Mouse (Mus musculus): Measurements from ENCODE around the gene Trim41. TPM values are rescaled to one million over a fixed set of nuclear protein-coding genes. Genes with fewer than 3 reads are reported as not detected.

Trim41 gene
- polyA plus RNA-seq, 1 experiment from 2014 or later = 7.2 TPM

DNA sequence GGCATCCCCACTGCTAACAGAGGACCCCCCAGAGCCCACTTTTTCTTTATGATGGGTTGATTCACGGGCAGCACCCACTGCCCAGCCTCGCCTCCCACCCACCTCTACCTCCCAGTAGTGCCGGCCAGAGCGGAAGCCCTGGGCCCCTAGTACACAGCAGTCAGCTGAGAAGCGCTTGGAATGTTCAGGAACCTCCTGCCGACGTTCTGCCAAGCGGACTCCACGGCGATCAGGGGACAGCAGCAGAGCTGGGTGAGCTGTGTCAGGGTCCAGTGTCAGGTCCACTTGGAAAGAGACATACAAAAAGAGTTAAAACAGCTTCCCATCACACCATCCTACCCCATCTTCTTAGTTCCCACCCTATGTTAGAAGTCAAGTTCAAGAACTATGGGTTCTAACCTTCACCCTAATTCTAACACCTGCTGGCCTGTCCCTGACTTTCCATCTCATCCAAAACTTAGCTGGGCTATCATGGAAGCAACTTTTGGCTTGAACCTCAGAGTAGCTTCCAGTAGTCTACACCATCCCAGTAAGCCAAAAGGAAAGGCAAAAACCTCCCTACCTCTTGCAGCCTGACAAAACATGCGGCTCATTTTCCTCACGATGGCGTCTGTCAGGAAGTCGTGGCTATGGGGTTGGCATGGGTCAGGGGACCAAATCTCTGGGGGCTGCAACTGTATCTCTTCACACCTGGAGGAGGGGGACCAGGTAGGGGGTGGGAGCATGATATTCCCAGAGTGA is 9.4 kb downstream of the Trim41 start:
- Histone ChIP-seq H3K27ac (ENCODE audit: low read length) (no peak overlapping the region; the same call in 1 of the 2 replicates), H3K4me3 (ENCODE audit: low read length) (no peak overlapping the region), H3K9ac (replicated peaks; ENCODE audit: low read length) (no peak overlapping the region), H3K4me1 (ENCODE audit: insufficient read depth, low read length) (peaks cover 1% of the 10 kb centered on the region; the same call in 1 of the 2 replicates), H3K27me3 (ENCODE audit: insufficient read depth, low read length) (no peaks in the 10 kb centered on the region), H3K4me2 (replicated peaks; ENCODE audit: low read depth, low read length) (no peak overlapping the region), H3K36me3 (ENCODE audit: insufficient read depth, low read length) (peaks cover 86% of the 10 kb centered on the region), H3K9me3 (ENCODE audit: low read length) (no peaks in the 10 kb centered on the region)
- ATAC-seq (ENCODE audit: low FRiP score, low TSS enrichment) = peak; percentile 7; the same call in 1 of the 2 replicates
- WGBS = 59% methylated on average over 14 of the region's 14 CpGs

DNA sequence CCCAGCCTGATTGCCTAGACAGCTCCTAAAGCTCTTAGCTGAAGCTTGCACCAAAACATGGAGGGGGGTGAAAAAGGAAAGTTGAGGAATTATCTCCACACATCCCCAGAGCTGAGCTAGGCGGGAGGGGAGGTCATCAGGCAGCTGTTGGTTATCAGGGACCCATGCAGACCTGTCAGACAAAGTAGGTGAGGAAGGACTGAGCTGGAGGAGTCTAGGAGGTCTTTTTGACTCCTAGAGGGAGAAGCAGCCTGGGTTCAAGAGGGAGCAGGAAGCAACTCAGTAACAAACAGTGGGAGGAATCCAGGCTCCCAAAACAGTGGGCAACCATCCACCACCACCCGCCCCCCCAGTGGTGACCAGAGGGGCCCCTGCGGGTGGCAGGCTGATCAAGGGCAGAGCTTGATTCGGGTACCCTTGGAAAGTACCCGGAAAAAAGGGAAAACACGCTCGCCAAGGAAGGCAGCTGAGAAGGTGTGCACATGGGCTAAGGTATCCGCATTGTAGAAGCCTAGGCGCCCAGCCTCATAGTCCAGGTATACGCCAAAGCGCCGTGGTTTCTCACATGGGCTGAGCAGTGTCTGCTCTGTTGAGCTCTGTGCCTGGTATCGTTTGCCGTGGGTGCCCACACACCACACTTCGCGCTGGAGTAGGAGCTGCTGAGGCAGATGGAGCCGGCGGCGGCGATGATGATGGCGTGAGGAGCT is 10.1 kb downstream of the Trim41 start:
- peak; percentile 44 for ATAC-seq (ENCODE audit: low FRiP score, low TSS enrichment)
- peaks cover 9% of the 10 kb centered on the region for H3K4me1 ChIP-seq (ENCODE audit: insufficient read depth, low read length)
- no peak overlapping the region for H3K4me2 ChIP-seq (replicated peaks; ENCODE audit: low read depth, low read length)
- H3K9me3 ChIP-seq (ENCODE audit: low read length) = no peaks in the 10 kb centered on the region
- WGBS = 67% methylated on average over 21 of the region's 21 CpGs
- H3K9ac ChIP-seq (replicated peaks; ENCODE audit: low read length) = no peak overlapping the region
- H3K27me3 ChIP-seq (ENCODE audit: insufficient read depth, low read length) = no peaks in the 10 kb centered on the region
- H3K27ac ChIP-seq (ENCODE audit: low read length) = 0 out of 2 replicates have a peak overlapping the region, but pooled peaks have one; percentile 12
- peaks cover 86% of the 10 kb centered on the region for H3K36me3 ChIP-seq (ENCODE audit: insufficient read depth, low read length)
- no peak overlapping the region for H3K4me3 ChIP-seq (ENCODE audit: low read length)

DNA sequence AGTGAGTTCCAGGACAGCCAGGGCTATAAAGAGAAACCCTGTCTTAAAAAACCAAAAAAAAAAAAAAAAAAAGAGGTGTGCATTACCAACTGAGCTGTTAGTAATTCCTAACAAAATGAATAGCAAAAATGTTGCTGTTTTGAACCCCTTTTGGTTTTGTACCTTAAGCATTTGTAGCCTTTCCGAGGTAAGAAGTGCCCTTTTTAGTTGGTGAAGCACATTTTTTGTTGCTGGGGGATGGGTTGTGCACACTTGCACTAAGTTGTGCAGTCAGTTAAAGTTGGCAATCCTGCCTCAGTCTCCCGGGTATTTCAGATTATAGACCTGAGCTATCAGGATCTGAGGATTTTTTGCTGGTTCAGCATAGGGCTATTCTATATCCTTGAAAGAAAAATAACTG is 12.2 kb downstream of the Trim41 start:
- Histone ChIP-seq H3K4me2 (replicated peaks; ENCODE audit: low read depth, low read length) (no peak overlapping the region), H3K27me3 (ENCODE audit: insufficient read depth, low read length) (no peaks in the 10 kb centered on the region), H3K36me3 (ENCODE audit: insufficient read depth, low read length) (peaks cover 78% of the 10 kb centered on the region), H3K4me1 (ENCODE audit: insufficient read depth, low read length) (peaks cover 16% of the 10 kb centered on the region), H3K9ac (replicated peaks; ENCODE audit: low read length) (no peak overlapping the region), H3K4me3 (ENCODE audit: low read length) (no peak overlapping the region), H3K27ac (ENCODE audit: low read length) (no peak overlapping the region), H3K9me3 (ENCODE audit: low read length) (no peaks in the 10 kb centered on the region)
- no peak for ATAC-seq (ENCODE audit: low FRiP score, low TSS enrichment)
- 85% methylated on average over 2 of the region's 2 CpGs for WGBS

DNA sequence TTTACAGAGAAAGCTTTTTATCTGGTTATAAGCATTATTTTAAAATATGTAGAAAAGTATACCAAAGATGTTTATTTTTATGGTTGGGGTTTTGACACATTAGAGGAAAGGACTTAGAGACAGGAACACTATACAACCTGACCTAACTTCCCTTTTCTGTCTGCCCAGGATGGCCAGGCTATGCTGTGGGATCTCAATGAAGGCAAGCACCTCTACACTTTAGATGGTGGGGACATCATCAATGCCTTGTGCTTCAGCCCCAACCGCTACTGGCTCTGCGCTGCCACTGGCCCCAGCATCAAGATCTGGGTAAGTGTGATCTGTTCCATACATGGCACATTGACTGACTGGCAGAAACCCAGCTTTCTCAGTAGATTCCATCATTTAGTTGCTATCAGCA is 13.2 kb downstream of the Trim41 start:
- ATAC-seq (ENCODE audit: low FRiP score, low TSS enrichment) = no peak
- 98% methylated on average over 2 of the region's 2 CpGs for WGBS

DNA sequence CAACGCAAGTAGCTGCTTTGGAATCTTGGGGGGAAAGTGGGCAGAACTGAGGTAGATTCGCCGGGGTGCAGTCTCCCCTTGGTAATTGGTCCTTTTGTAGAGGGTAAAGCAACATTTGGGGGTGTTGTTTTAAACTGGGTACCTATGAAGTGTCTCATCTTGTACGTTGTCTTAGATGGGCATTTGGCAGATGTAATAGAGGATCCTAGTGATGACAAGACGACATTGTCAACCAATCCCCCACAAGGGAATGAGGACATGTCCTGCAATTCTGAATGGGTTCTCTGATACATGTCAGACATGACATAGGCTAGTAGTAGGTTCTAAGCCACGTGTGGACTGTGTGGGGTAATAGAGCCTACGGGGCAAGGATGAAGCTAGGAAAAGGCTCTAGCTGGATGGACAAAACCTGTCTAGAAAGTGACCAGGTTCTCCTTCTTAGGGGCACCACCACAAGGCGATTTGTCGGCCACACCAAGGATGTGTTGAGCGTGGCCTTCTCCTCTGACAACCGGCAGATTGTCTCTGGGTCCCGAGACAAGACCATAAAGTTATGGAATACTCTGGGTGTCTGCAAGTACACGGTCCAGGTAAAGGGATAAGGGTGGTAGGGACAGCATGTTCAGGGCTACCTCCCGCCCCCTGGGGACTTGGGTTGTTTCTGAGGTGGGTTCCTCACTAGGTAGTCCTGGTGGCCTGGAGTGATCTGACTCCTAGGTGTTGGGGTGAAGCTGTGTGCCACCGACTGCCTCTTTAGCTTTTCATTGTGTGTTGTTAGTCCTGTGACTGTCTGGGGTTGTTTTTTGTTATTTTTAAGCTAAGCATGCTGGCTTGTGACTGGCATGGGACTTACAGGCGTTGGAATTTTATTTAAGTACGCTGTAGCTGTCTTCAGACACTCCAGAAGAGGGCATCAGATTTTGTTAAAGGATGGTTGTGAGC is 15.1 kb downstream of the Trim41 start:
- H3K4me3 ChIP-seq (ENCODE audit: low read length) = peak overlapping the region; percentile 97
- WGBS = 69% methylated on average over 17 of the region's 17 CpGs
- H3K9ac ChIP-seq (replicated peaks; ENCODE audit: low read length) = peak overlapping the region; percentile 95
- peak overlapping the region; percentile 77 for H3K4me2 ChIP-seq (replicated peaks; ENCODE audit: low read depth, low read length)
- H3K9me3 ChIP-seq (ENCODE audit: low read length) = no peaks in the 10 kb centered on the region
- H3K27me3 ChIP-seq (ENCODE audit: insufficient read depth, low read length) = no peaks in the 10 kb centered on the region
- ATAC-seq (ENCODE audit: low FRiP score, low TSS enrichment) = no peak
- H3K4me1 ChIP-seq (ENCODE audit: insufficient read depth, low read length) = peaks cover 24% of the 10 kb centered on the region
- no peak overlapping the region for H3K27ac ChIP-seq (ENCODE audit: low read length)
- peaks cover 57% of the 10 kb centered on the region for H3K36me3 ChIP-seq (ENCODE audit: insufficient read depth, low read length)

More for the DNA sequence above, 13.2 kb downstream of the Trim41 start:
- no peak overlapping the region for H3K4me2 ChIP-seq (replicated peaks; ENCODE audit: low read depth, low read length)
- no peak overlapping the region for H3K9ac ChIP-seq (replicated peaks; ENCODE audit: low read length)
- H3K27ac ChIP-seq (ENCODE audit: low read length) = no peak overlapping the region
- H3K9me3 ChIP-seq (ENCODE audit: low read length) = no peaks in the 10 kb centered on the region
- H3K36me3 ChIP-seq (ENCODE audit: insufficient read depth, low read length) = peaks cover 75% of the 10 kb centered on the region
- no peaks in the 10 kb centered on the region for H3K27me3 ChIP-seq (ENCODE audit: insufficient read depth, low read length)
- no peak overlapping the region for H3K4me3 ChIP-seq (ENCODE audit: low read length)
- peaks cover 17% of the 10 kb centered on the region for H3K4me1 ChIP-seq (ENCODE audit: insufficient read depth, low read length)

DNA sequence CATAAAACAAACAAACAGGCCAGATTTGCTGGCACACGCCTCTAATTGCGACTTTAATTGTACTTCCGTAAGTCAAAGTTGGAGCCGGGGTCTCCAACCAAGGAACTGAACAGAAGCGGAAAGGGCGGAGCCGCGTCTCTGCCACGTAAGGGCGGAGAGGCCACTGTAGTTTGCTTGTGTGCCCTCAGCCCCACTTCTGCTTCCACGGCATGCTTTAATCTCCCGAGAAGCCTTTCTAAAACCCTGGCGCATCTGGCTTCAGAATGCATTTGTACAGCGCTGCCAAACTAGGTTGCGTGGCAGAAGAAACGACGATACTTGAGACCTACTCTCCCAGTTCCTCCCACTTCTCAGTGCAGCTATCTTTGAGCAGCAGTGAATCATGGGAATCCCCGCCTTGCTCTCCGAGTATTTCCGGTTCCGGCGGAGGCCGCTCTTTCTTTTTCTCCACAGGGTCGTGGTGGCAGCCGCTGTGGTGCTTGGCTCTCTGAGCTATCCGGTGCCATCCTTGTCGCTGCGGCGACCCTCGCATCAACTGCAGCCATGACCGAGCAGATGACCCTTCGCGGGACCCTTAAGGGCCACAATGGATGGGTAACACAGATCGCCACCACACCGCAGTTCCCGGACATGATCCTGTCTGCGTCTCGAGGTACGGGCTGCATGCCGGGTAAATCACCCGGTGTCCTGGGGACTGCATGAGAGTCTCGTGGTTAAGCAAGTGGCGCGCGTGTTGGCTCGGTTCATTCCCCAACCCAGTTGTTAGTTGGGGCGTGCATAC is 17.0 kb downstream of the Trim41 start, which contains the start of gene Rack1:
Rack1 (plus strand) TSS at position 412 of the 781 bp plus-strand sequence.
- no peaks in the 10 kb centered on the region for H3K27me3 ChIP-seq (ENCODE audit: insufficient read depth, low read length)
- H3K9ac ChIP-seq (replicated peaks; ENCODE audit: low read length) = peak within 1 kb of the TSS; percentile 95
- peaks cover 39% of the 10 kb centered on the region for H3K36me3 ChIP-seq (ENCODE audit: insufficient read depth, low read length)
- peaks cover 24% of the 10 kb centered on the region for H3K4me1 ChIP-seq (ENCODE audit: insufficient read depth, low read length)
- peak within 1 kb of the TSS; percentile 97 for H3K4me3 ChIP-seq (ENCODE audit: low read length)
- WGBS = under 1% methylated on average over 47 of the region's 47 CpGs
- ATAC-seq (ENCODE audit: low FRiP score, low TSS enrichment) = peak; percentile 90
- H3K4me2 ChIP-seq (replicated peaks; ENCODE audit: low read depth, low read length) = peak within 1 kb of the TSS; percentile 77
- no peaks in the 10 kb centered on the region for H3K9me3 ChIP-seq (ENCODE audit: low read length)
- peak within 1 kb of the TSS; percentile 98 for H3K27ac ChIP-seq (ENCODE audit: low read length)

DNA sequence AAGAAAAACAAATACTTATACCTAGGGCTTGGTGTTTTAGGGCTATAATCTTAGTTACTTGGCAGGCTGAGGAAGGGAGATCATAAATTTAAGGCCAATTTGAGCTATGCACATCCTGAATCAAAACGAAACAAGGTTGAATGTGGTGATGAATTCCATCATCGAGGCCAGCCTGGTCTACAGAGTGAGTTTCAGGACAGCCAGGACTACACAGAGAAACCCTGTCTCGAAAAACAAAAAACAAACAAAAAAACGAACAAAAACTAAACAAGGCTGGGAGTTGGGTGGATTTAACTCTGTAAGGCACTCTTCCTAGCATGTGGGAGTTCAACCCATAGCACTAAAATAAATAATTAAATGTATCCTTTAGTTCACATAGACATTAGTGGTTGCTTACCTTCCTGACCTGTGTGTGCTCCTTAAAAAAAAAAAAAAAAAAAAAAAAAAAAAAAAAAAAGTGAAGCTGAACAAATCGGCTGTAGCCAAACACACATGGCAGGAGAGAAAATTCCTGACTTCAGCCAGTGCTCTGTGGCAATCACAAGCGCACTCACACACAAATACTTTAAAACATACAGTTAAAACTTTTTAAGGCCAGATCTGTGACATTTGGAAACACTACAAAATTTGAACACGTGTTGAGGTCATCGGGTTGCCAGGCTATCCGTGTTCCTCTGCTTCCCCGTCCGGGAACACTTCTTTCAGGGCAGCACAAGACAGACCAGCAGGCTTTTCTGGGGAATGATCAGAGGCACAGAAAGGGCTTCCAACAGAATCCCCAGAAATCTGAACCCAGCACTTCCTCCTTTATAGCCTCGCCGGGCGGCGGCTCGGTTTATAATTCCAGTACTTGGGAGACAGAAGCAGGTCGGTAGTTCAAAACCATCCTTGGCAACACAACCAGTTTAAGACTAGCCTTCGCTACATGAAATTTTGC is 17.9 kb downstream of the Trim41 start:
- Histone ChIP-seq H3K9ac (replicated peaks; ENCODE audit: low read length) (peak overlapping the region; percentile 68), H3K4me1 (ENCODE audit: insufficient read depth, low read length) (peaks cover 24% of the 10 kb centered on the region), H3K9me3 (ENCODE audit: low read length) (no peaks in the 10 kb centered on the region), H3K27ac (ENCODE audit: low read length) (peak overlapping the region; percentile 98), H3K4me3 (ENCODE audit: low read length) (peak overlapping the region; percentile 97), H3K27me3 (ENCODE audit: insufficient read depth, low read length) (no peaks in the 10 kb centered on the region), H3K4me2 (replicated peaks; ENCODE audit: low read depth, low read length) (peak overlapping the region; percentile 77), H3K36me3 (ENCODE audit: insufficient read depth, low read length) (peaks cover 30% of the 10 kb centered on the region)
- ATAC-seq (ENCODE audit: low FRiP score, low TSS enrichment) = 0 out of 2 replicates have a peak, but pooled peaks have one; percentile 13
- WGBS = 4% methylated on average over 18 of the region's 18 CpGs

DNA sequence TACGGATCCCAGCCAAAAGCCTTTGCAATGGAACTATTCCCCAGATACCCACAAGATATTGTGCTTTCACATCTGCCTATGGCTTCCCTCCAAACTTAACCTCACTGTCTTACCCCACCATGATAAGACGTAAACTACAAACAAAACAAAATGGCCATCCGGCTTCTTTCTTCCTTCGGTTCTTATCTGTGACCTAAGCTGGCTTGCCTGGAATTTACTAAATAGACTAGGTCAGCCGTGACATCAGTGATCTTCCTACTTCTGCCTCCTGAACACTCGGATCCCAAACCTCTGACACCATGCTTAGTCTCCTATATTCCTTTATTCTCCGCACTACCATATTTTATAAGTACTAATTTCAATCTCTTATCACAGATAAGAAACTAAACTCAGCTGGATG is 18.8 kb downstream of the Trim41 start:
- H3K4me3 ChIP-seq (ENCODE audit: low read length) = peak overlapping the region; percentile 12
- no peak overlapping the region for H3K27ac ChIP-seq (ENCODE audit: low read length)
- no peaks in the 10 kb centered on the region for H3K9me3 ChIP-seq (ENCODE audit: low read length)
- H3K36me3 ChIP-seq (ENCODE audit: insufficient read depth, low read length) = peaks cover 21% of the 10 kb centered on the region
- H3K4me1 ChIP-seq (ENCODE audit: insufficient read depth, low read length) = peaks cover 24% of the 10 kb centered on the region
- ATAC-seq (ENCODE audit: low FRiP score, low TSS enrichment) = no peak
- WGBS = 84% methylated on average over 7 of the region's 7 CpGs
- H3K4me2 ChIP-seq (replicated peaks; ENCODE audit: low read depth, low read length) = peak overlapping the region; percentile 77
- H3K9ac ChIP-seq (replicated peaks; ENCODE audit: low read length) = peak overlapping the region; percentile 51; the same call in 1 of the 2 replicates
- no peaks in the 10 kb centered on the region for H3K27me3 ChIP-seq (ENCODE audit: insufficient read depth, low read length)

Measured in kidney, embryonic 16.5 days (tissue).